Mouse (Mus musculus): Measurements from ENCODE around the gene Dydc1.

The Dydc1 gene

GRCm38 (mm10) chr14:41098726-41099125, 26.0 kb downstream of the Dydc1 start:
- DNase-seq (ENCODE audit: low spot score in 2 of 2), result peak in 1 of 2 experiments; percentile 32

GRCm38 (mm10) chr14:41100712-41101111, 28.0 kb downstream of the Dydc1 start:
- no peak for DNase-seq (ENCODE audit: low spot score in 2 of 2)

GRCm38 (mm10) chr14:41101242-41101641, 28.5 kb downstream of the Dydc1 start:
- DNase-seq (ENCODE audit: low spot score in 2 of 2), result no peak

- DNase-seq (ENCODE audit: low spot score in 2 of 2), result no peak
Measured at GRCm38 (mm10) chr14:41102269-41102668, 29.6 kb downstream of the Dydc1 start.

GRCm38 (mm10) chr14:41104853-41105444, 32.2 kb downstream of the Dydc1 start, which contains the start of gene Mat1a:
TSS of gene Mat1a (plus strand) at chr14:41105035.
- DNase-seq (ENCODE audit: low spot score in 2 of 2), result no peak

GRCm38 (mm10) chr14:41111031-41111668, 38.4 kb downstream of the Dydc1 start:
- DNase-seq (ENCODE audit: low spot score in 2 of 2), result no peak

DNA sequence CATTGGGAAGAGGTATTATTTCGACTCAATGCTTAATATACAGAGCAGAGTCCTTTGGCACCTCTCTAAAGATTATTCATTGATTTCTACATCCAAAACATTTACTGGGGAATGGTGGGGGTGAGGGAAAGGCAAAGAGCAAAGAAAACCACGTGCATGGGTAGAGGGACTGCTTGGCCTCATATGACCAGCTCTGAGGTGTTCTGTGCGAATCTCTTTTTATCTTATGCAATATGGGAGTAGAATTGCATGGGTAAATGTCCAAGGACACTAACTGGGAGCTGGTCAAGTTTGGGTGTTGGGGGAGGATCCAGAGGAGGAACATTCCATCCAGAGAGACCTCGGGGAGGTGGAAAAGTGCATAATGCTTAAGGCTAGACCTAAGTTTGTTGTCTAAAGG, 40.2 kb downstream of the Dydc1 start:
- DNase-seq (ENCODE audit: low spot score in 2 of 2), result no peak

DNA sequence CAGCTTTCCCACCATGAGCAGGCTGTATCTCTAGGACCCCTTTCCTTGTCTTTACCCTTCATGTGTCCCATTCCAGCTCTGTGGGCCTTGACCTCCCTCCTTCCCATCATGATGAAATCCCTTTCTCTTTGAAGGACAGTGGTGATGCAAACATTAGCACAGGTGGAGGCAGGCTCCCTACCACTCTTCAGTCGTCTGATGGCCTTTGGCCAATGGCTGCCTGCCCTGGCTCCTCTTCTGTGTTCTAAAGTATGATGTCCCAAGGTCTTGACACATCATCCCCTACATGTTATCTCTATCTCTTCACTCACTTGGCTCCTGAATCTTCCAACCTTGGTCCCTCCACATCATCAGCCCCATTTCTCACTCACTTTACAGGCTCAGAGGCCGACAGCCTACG, 43.6 kb downstream of the Dydc1 start:
- DNase-seq (ENCODE audit: low spot score in 2 of 2), result no peak

DNA sequence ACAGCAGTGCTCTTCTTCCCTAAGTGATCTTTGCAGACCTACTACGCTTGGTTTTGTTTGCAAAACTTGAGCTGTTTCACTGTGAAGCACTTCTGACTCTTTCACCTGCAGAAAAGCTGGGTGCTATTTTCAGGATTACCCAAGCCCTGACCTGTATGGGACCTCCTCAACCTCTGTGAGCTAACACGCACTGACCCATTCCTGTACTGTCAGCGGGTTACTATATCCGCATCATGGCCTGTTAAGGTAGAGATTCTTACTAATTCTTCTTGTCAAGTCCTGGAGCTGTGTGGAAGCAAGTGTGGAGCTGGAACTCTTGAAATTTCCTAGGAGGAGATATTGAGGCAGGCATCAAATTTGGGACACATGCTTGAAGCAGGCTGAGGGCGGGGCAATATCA, 52.0 kb downstream of the Dydc1 start:
- DNase-seq (ENCODE audit: low spot score in 2 of 2), result no peak

DNA sequence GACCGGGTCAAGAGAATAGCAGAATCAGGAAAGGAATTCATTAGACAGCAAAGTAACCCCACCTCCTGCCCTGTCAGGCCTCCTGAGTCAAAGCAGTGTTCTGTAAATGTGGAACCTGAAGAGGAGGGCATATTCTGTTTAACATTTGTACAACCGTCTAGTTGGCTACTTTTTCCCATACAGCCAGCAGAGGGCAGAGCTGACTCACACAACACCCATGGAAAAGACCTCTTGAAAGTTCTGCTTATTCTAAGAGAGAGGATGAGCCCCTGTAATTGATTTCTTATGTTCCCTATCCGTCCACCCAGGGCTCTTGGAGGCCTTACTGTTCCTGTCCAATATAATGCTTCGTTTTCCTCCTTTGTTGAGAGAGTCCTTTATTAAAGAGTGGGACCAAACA, 55.3 kb downstream of the Dydc1 start:
- no peak for DNase-seq (ENCODE audit: low spot score in 2 of 2)

GRCm38 (mm10) chr14:41131540-41131939, 58.8 kb downstream of the Dydc1 start, which contains the start of gene Sftpa1:
TSS of gene Sftpa1 (plus strand) at chr14:41131782.
- DNase-seq (ENCODE audit: low spot score in 2 of 2), result no peak

DNA sequence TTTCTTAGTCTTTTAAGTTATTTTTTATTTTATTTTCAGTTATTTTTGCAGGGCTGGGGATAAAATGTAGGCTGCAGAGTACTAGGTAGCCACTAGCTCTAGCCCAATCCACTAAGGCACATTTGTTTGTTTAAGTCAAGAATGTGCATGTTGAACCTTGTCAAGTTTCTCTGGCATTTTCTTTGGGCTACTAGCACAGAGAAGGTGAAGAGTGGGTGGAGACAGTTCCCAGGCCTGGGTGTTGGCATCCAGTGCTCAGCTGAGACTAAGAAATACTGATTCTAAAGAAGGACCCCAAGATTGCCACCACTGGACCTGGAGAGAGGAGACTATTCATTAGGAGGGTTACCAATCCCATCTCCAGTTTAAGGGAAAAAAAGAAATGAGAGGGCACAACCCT, 64.3 kb downstream of the Dydc1 start:
- no peak for DNase-seq (ENCODE audit: low spot score in 2 of 2)

DNA sequence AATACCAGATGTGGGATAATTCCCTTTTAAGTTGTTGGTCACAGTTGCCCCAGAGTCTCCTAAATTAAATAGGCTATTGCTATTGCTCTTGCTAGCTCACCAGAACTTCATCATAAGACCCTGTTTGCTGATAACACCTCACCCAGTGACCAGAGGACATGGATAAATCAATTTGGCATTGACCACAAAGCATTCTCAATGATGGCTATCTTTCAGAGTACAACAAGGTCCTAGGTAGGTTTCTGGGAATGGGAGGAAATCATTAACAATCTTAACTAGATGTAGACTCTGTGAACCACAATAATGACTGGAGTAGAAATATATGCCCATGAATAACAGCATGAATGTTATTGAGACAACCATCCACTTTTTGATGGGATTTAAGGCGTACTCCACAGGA, 68.0 kb downstream of the Dydc1 start:
- no peak for DNase-seq (ENCODE audit: low spot score in 2 of 2)
